Mouse (Mus musculus) heart, adult 2 months (tissue): ENCODE measurements around the gene Srd5a1. TPM values are rescaled to one million over a fixed set of nuclear protein-coding genes. Genes with fewer than 3 reads are reported as not detected.

Experiments
- DNase-seq, 2 experiments: peaks; one replicate each; pipeline ENCODE4 v3.0.0; 2021
- H3K27ac ChIP-seq: fragments of 200-600 bp; 2 replicates; pipeline ENCODE4 v1.8.1; 2022
- H3K27me3 ChIP-seq: fragments of 200-500 bp; 2 replicates; pipeline ENCODE4 v1.6.1; 2012; ENCODE audit warnings: mild to moderate bottlenecking, low read length, inconsistent platforms, mixed read lengths; ENCODE audit not compliant: control insufficient read depth, insufficient read depth
- H3K36me3 ChIP-seq: fragments of 200-500 bp; 2 replicates; pipeline ENCODE4 v1.6.1; 2012; ENCODE audit warnings: low read length, inconsistent platforms; ENCODE audit not compliant: control insufficient read depth, insufficient read depth
- H3K4me1 ChIP-seq: fragments of 200-500 bp; 2 replicates; pipeline ENCODE4 v1.6.1; 2011; ENCODE audit warnings: low read length; ENCODE audit not compliant: control insufficient read depth, insufficient read depth
- H3K4me3 ChIP-seq: fragments of 200-600 bp; 2 replicates; pipeline ENCODE4 v1.8.1; 2022
- H3K79me2 ChIP-seq: fragments of 200-500 bp; replicated peaks from 2 replicates; pipeline ENCODE4 v1.6.1; 2012; ENCODE audit warnings: mild to moderate bottlenecking, inconsistent platforms, low read length, moderate library complexity, mixed read lengths; ENCODE audit not compliant: control insufficient read depth, insufficient read depth
- H3K9ac ChIP-seq: fragments of 200-500 bp; 2 replicates; pipeline ENCODE4 v1.6.1; 2012; ENCODE audit warnings: low read depth, mild to moderate bottlenecking, control low read depth, inconsistent platforms, low read length, mixed read lengths
- CTCF ChIP-seq: fragments of 200-600 bp; IDR thresholded peaks from 2 replicates; pipeline ENCODE4 v1.8.1; 2022; ENCODE audit warnings: antibody characterized with exemption, mild to moderate bottlenecking, moderate library complexity
- EP300 ChIP-seq: fragments of 200-500 bp; IDR thresholded peaks from 2 replicates; pipeline ENCODE4 v1.6.1; 2011; ENCODE audit warnings: low read depth, low read length, control low read depth; ENCODE audit not compliant: insufficient read depth
- POLR2A ChIP-seq: fragments of 200-500 bp; IDR thresholded peaks from 2 replicates; pipeline ENCODE4 v1.6.1; 2011; ENCODE audit warnings: mild to moderate bottlenecking, low read depth, low read length, control low read depth; ENCODE audit not compliant: insufficient read depth
- WGBS: fragments of 180-500 bp; shearing (Covaris S2); methylation state at CpG from one replicate; pipeline ENCODE4 v1.1.7; 2018; 5-methylcytosine and 5-hydroxymethylcytosine counted together
- intact Hi-C: fragments of 180-260 bp; cut with DNase I; formaldehyde crosslinking; loops from one replicate; pipeline ENCODE4 v1.15.1; 2025
- polyA plus RNA-seq: library from polyadenylated mRNA; depleted of rRNA; stranded (reverse); fragments of >200 nt; gene quantifications from 2 replicates; pipeline ENCODE4 v1.2.3, GENCODE M21; 2012
- total RNA-seq, 2 experiments: library from RNA; stranded (reverse); gene quantifications; 2 replicates each; pipeline ENCODE4 v1.2.3; 2021

The Srd5a1 gene
- total and polyA plus RNA-seq, 3 experiments: 0.64 to 1.3 (median 0.65) TPM

DNA sequence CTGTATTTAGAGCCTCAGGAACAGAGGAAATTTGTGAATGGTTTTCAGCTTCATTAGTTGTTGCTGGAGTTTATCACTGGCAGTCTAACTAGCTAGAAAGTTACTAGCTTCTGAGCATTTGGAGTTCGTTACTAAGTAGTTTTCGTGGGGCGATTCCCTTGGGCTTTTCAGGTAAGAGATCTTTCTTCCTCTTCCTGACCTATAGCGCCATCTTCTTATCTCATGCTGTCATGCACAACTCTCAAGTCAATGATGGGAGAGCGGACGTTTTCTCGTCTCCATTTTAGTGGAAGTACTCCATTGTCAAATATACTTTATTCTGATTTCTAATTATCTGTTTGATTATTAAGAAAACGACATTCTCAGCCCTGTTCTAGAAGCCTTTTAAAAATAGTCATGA, 61.3 kb downstream of the Srd5a1 start:
- H3K4me3 ChIP-seq: no peak overlapping the region
- TF ChIP-seq CTCF (peak; percentile 64), EP300 (no peak)
- 0 out of 2 replicates have a peak, but pooled peaks cover 2% of the 10 kb centered on the region for H3K4me1 ChIP-seq
- WGBS: 39% methylated on average over 8 of the region's 8 CpGs
- no peaks in the 10 kb centered on the region for H3K36me3 ChIP-seq
- intact Hi-C loops: loop anchor here (5.0 kb wide), 1 partner anchor 163 kb away; no protein-coding TSS in a partner anchor
- no peak overlapping the region for H3K27ac ChIP-seq
- H3K27me3 ChIP-seq: no peaks in the 10 kb centered on the region
- no peak overlapping the region for H3K9ac ChIP-seq
- no peak for DNase-seq
- H3K79me2 ChIP-seq: no peaks in the 10 kb centered on the region

DNA sequence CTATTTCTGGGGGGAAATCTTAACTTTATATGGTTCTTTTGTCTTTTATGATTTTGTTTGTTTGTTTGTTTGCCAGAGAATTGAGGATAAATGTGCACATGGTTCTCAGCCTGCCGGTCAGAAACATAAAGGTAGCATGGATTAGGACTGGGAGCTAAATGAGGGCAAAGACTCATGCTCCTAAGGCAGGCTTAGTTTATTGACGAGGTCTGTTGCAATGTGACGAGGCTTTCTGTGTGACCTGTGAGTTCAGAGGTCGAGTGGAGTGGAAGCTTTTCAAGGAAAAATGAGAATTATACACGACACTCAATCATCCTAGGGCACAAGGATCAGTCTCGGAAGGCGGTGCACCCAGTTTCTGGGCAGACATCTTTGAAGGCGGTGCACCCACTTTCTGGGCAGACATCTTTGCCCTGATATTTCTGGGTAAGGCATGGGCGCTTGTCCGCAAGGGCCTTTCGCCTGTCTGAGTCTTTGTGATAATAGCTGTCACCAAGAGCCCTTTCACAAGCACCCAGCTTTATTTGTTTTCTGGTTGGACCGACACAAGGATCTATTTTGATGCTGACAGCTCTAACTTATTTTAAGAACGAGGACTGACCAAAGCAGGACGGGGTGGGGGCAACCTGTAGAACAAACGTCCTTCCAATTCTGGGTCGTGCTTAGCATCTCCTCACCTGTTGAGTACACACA, 63.6 kb downstream of the Srd5a1 start:
- Histone ChIP-seq H3K4me1 (peaks cover 8% of the 10 kb centered on the region), H3K9ac (no peak overlapping the region), H3K27me3 (no peaks in the 10 kb centered on the region), H3K79me2 (no peaks in the 10 kb centered on the region), H3K27ac (peak overlapping the region; percentile 36; the same call in 1 of the 2 replicates), H3K4me3 (no peak overlapping the region), H3K36me3 (no peaks in the 10 kb centered on the region)
- intact Hi-C loops: loop anchor here (1.0 kb wide), 1 partner anchor 37 kb away; no protein-coding TSS in a partner anchor
- no peak for TF ChIP-seq EP300
- no peak for TF ChIP-seq CTCF
- no peak for TF ChIP-seq POLR2A
- WGBS: 58% methylated on average over 16 of the region's 16 CpGs
- peak in 1 of 2 experiments; percentile 21 for DNase-seq

DNA sequence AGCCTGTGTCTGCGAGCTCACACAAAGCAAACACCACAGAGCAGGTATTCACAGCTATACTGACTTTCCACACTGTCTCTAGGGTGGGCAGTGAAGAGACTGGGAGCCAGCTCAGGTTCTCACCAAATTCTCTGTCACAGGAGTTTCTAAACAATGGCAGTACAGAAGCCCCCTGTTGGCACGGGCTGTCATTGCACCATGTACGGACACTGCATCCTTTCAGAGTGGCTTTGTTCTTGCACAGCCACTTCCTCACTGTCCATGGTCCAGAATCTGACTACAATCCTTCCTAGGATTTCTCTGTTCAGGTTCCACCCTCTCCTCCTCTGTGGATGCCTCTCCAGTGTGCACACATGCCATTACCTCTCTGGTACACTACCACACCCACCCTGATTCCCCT, 66.2 kb downstream of the Srd5a1 start:
- peak in 1 of 2 experiments; percentile 27 for DNase-seq
- H3K79me2 ChIP-seq: no peaks in the 10 kb centered on the region
- H3K4me1 ChIP-seq: peaks cover 18% of the 10 kb centered on the region
- no peaks in the 10 kb centered on the region for H3K27me3 ChIP-seq
- peak; percentile 75 for TF ChIP-seq CTCF
- no peak for TF ChIP-seq POLR2A
- TF ChIP-seq EP300: no peak
- intact Hi-C loops: no loop called here
- no peak overlapping the region for H3K27ac ChIP-seq
- no peak overlapping the region for H3K9ac ChIP-seq
- no peaks in the 10 kb centered on the region for H3K36me3 ChIP-seq
- no peak overlapping the region for H3K4me3 ChIP-seq
- WGBS: 38% methylated on average over 3 of the region's 3 CpGs

DNA sequence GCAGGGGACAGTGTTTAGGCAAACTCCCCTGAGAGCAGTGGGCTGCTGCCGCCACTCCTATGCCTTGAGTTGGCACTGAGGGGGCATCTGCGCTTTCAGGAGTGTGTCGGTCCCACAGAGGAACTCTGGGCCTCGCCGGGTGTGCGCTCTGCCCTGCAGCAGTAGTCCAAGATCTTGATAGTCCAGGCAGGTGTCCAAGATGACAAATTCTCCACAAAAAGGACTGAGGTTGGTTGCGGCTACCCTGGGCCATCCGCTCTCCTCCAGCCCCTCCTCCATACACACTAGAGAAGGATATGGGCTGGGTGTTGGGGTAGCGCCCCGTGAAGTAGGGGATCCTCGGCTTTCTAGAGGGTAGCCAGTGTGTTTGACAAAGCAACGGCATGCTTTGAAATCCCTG, 67.6 kb downstream of the Srd5a1 start:
- Histone ChIP-seq H3K4me1 (peaks cover 18% of the 10 kb centered on the region), H3K9ac (peak overlapping the region; percentile 45), H3K36me3 (no peaks in the 10 kb centered on the region), H3K4me3 (no peak overlapping the region), H3K27me3 (no peaks in the 10 kb centered on the region), H3K27ac (peak overlapping the region; percentile 88), H3K79me2 (no peaks in the 10 kb centered on the region)
- TF ChIP-seq POLR2A: no peak
- no peak for TF ChIP-seq EP300
- no peak for TF ChIP-seq CTCF
- DNase-seq: no peak
- intact Hi-C loops: no loop called here
- 46% methylated on average over 12 of the region's 12 CpGs for WGBS

DNA sequence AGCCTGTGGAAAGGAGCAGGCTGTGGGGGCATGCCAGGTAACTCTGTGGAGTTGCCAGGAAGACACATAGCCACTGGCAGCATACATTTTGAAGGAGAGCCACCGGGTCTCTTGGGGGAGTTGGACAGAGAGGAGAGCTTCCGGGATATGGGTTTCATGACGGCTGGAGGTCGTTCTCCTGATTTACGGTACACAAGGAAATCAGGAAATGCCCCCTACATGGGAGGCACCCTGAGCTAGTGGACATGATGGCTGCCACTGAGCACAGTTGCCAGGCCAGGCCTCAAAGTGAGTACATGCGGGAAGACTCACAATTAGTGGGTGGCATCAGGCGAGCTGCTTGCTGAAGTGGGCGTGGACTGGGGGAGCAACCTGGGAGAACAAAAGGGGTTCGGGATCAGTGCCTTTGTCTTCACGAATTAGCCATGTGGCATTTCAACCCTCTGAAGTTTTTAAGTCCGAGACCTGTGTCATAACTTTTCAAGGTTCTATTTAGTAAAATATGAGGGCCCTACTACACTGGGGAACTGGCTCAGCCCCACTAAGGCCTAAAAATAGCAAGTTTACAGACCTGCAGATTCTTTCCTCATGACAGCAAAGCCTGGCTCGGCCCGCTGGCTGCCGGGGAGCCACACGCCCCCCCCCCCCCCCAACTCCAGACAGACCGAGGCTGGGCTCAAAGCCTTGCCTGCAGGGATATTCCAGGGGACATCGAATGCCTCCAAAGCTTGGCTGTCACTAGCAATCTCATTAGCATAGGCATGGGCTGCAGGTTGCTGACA, 68.5 kb downstream of the Srd5a1 start:
- TF ChIP-seq EP300 (no peak), CTCF (no peak), POLR2A (0 out of 2 replicates have a peak, but pooled peaks have one; percentile 10)
- 46% methylated on average over 17 of the region's 17 CpGs for WGBS
- H3K36me3 ChIP-seq: no peaks in the 10 kb centered on the region
- no peak overlapping the region for H3K4me3 ChIP-seq
- H3K27ac ChIP-seq: peak overlapping the region; percentile 88
- DNase-seq: peak in 1 of 2 experiments; percentile 68
- peaks cover 22% of the 10 kb centered on the region for H3K4me1 ChIP-seq
- H3K79me2 ChIP-seq: no peaks in the 10 kb centered on the region
- H3K27me3 ChIP-seq: no peaks in the 10 kb centered on the region
- intact Hi-C loops: no loop called here
- H3K9ac ChIP-seq: peak overlapping the region; percentile 45; the same call in 1 of the 2 replicates
